Mouse (Mus musculus) embryo, embryonic 10 days (tissue): ENCODE measurements at regions not wholly inside any gene's neighbourhood (a gene's known extent, or its start where the extent isn't known, plus 50 kb on each side); places are given as distances from the start of the nearest gene placed in this dataset.

ENCODE experiments used
- DNase-seq: peaks from one replicate; pipeline ENCODE4 v3.0.0-alpha.2; 2015; ENCODE audit warnings: low spot score

GRCm38 (mm10) chr13:90738513-90738912 is 166.6 kb downstream of the Atp6ap1l start:
- no peak for DNase-seq

- no peak for DNase-seq
Measured at GRCm38 (mm10) chr13:90733265-90733664, 171.9 kb downstream of the Atp6ap1l start.

- DNase-seq = peak; percentile 38
Measured at GRCm38 (mm10) chr13:90729078-90729477, 176.1 kb downstream of the Atp6ap1l start.

GRCm38 (mm10) chr13:90727816-90728215 is 177.3 kb downstream of the Atp6ap1l start:
- DNase-seq = no peak

GRCm38 (mm10) chr13:90725053-90725827 is 179.9 kb downstream of the Atp6ap1l start:
- no peak for DNase-seq

GRCm38 (mm10) chr13:90724598-90724997 is 180.6 kb downstream of the Atp6ap1l start:
- DNase-seq = no peak

GRCm38 (mm10) chr13:90723533-90723898 is 181.6 kb downstream of the Atp6ap1l start:
- no peak for DNase-seq

- no peak for DNase-seq
Measured at GRCm38 (mm10) chr13:90722599-90723532, 182.3 kb downstream of the Atp6ap1l start.

GRCm38 (mm10) chr13:90684324-90684723 is 220.8 kb downstream of the Atp6ap1l start:
- DNase-seq = no peak

- DNase-seq = no peak
Measured at GRCm38 (mm10) chr13:90679162-90680010, 225.8 kb downstream of the Atp6ap1l start.

- no peak for DNase-seq
Measured at GRCm38 (mm10) chr13:90673823-90674222, 231.3 kb downstream of the Atp6ap1l start.

GRCm38 (mm10) chr13:90673079-90673478 is 232.1 kb downstream of the Atp6ap1l start:
- DNase-seq = no peak

GRCm38 (mm10) chr13:90661567-90662141 is 243.5 kb downstream of the Atp6ap1l start:
- DNase-seq = no peak

- DNase-seq = peak; percentile 76
Measured at GRCm38 (mm10) chr13:90660950-90661349, 244.2 kb downstream of the Atp6ap1l start.

GRCm38 (mm10) chr13:90659087-90659486 is 246.1 kb downstream of the Atp6ap1l start:
- no peak for DNase-seq

- DNase-seq = no peak
Measured at GRCm38 (mm10) chr13:90646356-90646755, 258.8 kb downstream of the Atp6ap1l start.

- no peak for DNase-seq
Measured at GRCm38 (mm10) chr13:90644216-90644615, 260.9 kb downstream of the Atp6ap1l start.

- DNase-seq = no peak
Measured at GRCm38 (mm10) chr13:90643575-90644215, 261.5 kb downstream of the Atp6ap1l start.

GRCm38 (mm10) chr13:90643109-90643508 is 262.0 kb downstream of the Atp6ap1l start:
- peak; percentile 51 for DNase-seq

- DNase-seq = peak; percentile 31
Measured at GRCm38 (mm10) chr13:90642206-90642823, 262.8 kb downstream of the Atp6ap1l start.
